Mouse (Mus musculus): Measurements from ENCODE around the gene Tmprss6.

DNA sequence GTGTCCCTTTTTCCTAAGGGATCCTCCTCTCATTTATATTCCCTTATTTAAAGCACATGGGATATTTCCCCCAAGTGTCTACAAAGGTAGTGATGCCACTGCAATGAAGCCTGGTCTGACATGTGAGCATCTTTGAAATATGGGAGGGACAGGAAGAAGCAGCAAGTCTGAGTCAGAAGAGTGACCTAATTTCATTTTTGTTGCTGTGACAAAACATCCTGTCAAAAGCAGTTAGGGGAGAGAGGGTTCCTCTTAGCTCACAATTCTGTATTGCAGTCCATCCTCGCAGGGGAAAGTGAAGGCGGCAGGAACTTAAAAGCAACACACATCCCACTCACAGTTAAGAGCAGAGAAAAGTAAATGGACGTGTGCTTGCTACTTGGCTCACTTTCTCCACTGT, 77.6 kb downstream of the Tmprss6 start:
- TF ChIP-seq POLR2A (IDR thresholded peaks at IDR 0.05; ENCODE audit: insufficient read length, low read depth) (no peak), MYOG (IDR thresholded peaks at IDR 0.05; ENCODE audit: control insufficient read depth in 1 of 3, insufficient read depth in 1 of 3, insufficient read length in 2 of 3, low read depth in 2 of 3) (no peak), USF1 (IDR thresholded peaks at IDR 0.05; ENCODE audit: low read depth) (no peak), TCF12 (IDR thresholded peaks at IDR 0.05; ENCODE audit: insufficient read depth, poor library complexity, severe bottlenecking) (no peak), POLR2AphosphoS2 (IDR thresholded peaks at IDR 0.05; ENCODE audit: insufficient read length, low read depth) (no peak), CEBPB (IDR thresholded peaks at IDR 0.05; ENCODE audit: insufficient read depth, poor library complexity, severe bottlenecking) (no peak), SRF (IDR thresholded peaks at IDR 0.05; ENCODE audit: control insufficient read depth, insufficient read length, low read depth) (no peak), MYOD1 (IDR thresholded peaks at IDR 0.05; ENCODE audit: control insufficient read depth in 1 of 3, insufficient read length in 2 of 3, low read depth in 2 of 3) (no peak), MAX (IDR thresholded peaks at IDR 0.05; ENCODE audit: low read depth) (no peak), REST (IDR thresholded peaks at IDR 0.05; ENCODE audit: insufficient read depth, insufficient read length) (no peak)
